Mouse (Mus musculus) granulocyte monocyte progenitor cell, adult 5-6 weeks (primary cell): ENCODE measurements around the gene Ell. TPM values are rescaled to one million over a fixed set of nuclear protein-coding genes. Genes with fewer than 3 reads are reported as not detected.

Experiments used
- ATAC-seq: replicated peaks from 2 replicates; pipeline ENCODE4 v1.8.0; 2016; ENCODE audit warnings: mild to moderate bottlenecking, moderate TSS enrichment, inconsistent platforms; ENCODE audit not compliant: poor library complexity, severe bottlenecking
- total RNA-seq, 2 experiments: library from RNA; stranded (forward) in 1 of 2; stranded (reverse) in 1 of 2; fragments of 200-712, 200-1000 nt in 1 of 2; fragments of >200 nt in 1 of 2; fragmentation: Nextera tagmentation in 1 of 2; gene quantifications; 2 replicates each; pipeline ENCODE4 v1.2.3; 2014 to 2017

The Ell gene
- total RNA-seq, 2 experiments from 2014 or later = 5.5 to 11.7 TPM

GRCm38 (mm10) chr8:70595811-70596210 is 56.6 kb downstream of the Ell start:
- ATAC-seq = no peak

GRCm38 (mm10) chr8:70596216-70596615 is 57.0 kb downstream of the Ell start:
- no peak for ATAC-seq

GRCm38 (mm10) chr8:70596775-70597416 is 57.6 kb downstream of the Ell start:
- ATAC-seq = no peak

GRCm38 (mm10) chr8:70597417-70598272 is 58.4 kb downstream of the Ell start:
- ATAC-seq = no peak

- no peak for ATAC-seq
Observed at GRCm38 (mm10) chr8:70598283-70598682, 59.0 kb downstream of the Ell start.

GRCm38 (mm10) chr8:70598722-70599121 is 59.5 kb downstream of the Ell start:
- ATAC-seq = no peak

GRCm38 (mm10) chr8:70599507-70600290 is 60.4 kb downstream of the Ell start:
- ATAC-seq = no peak

GRCm38 (mm10) chr8:70600473-70601270 is 61.4 kb downstream of the Ell start:
- ATAC-seq = peak; percentile 50

- ATAC-seq = peak; percentile 66
Observed at GRCm38 (mm10) chr8:70601271-70601649, 62.0 kb downstream of the Ell start.

- ATAC-seq = no peak
Observed at GRCm38 (mm10) chr8:70602139-70602811, 63.0 kb downstream of the Ell start.

- ATAC-seq = no peak
Observed at GRCm38 (mm10) chr8:70604558-70604957, 65.3 kb downstream of the Ell start.

- no peak for ATAC-seq
Observed at GRCm38 (mm10) chr8:70605871-70606779, 66.9 kb downstream of the Ell start.

GRCm38 (mm10) chr8:70606780-70607602 is 67.7 kb downstream of the Ell start:
- ATAC-seq = no peak

- no peak for ATAC-seq
Observed at GRCm38 (mm10) chr8:70607603-70607897, 68.3 kb downstream of the Ell start.

- ATAC-seq = no peak
Observed at GRCm38 (mm10) chr8:70607898-70608748, 68.9 kb downstream of the Ell start.

- no peak for ATAC-seq
Observed at GRCm38 (mm10) chr8:70608749-70609367, 69.6 kb downstream of the Ell start, which contains the start of gene Ssbp4. Gene Ssbp4, minus strand, starts transcription at chr8:70608872.
